Mouse (Mus musculus) forelimb bud, embryonic 11.5 days (tissue): ENCODE results near the gene Kcnip4.

Experiments used
- DNase-seq: peaks from one replicate; pipeline ENCODE4 v3.0.0-alpha.2; 2012; ENCODE audit warnings: low read depth, low spot score

The Kcnip4 gene

GRCm38 (mm10) chr5:49356381-49356780 is 168.3 kb downstream of the Kcnip4 start:
- DNase-seq, result no peak

GRCm38 (mm10) chr5:49352061-49352460 is 172.6 kb downstream of the Kcnip4 start:
- no peak for DNase-seq

GRCm38 (mm10) chr5:49350126-49350909 is 174.4 kb downstream of the Kcnip4 start:
- peak; percentile 66 for DNase-seq

- no peak for DNase-seq
Observed at GRCm38 (mm10) chr5:49349541-49349940, 175.2 kb downstream of the Kcnip4 start.

GRCm38 (mm10) chr5:49348511-49348910 is 176.2 kb downstream of the Kcnip4 start:
- DNase-seq, result no peak

GRCm38 (mm10) chr5:49344606-49345005 is 180.1 kb downstream of the Kcnip4 start:
- no peak for DNase-seq

- DNase-seq, result no peak
Observed at GRCm38 (mm10) chr5:49337164-49337563, 187.5 kb downstream of the Kcnip4 start.

GRCm38 (mm10) chr5:49333063-49333462 is 191.6 kb downstream of the Kcnip4 start:
- peak; percentile 46 for DNase-seq

GRCm38 (mm10) chr5:49329023-49329422 is 195.7 kb downstream of the Kcnip4 start:
- DNase-seq, result no peak

GRCm38 (mm10) chr5:49318661-49319060 is 206.0 kb downstream of the Kcnip4 start:
- DNase-seq, result no peak

- DNase-seq, result peak; percentile 35
Observed at GRCm38 (mm10) chr5:49317869-49318268, 206.8 kb downstream of the Kcnip4 start.

- no peak for DNase-seq
Observed at GRCm38 (mm10) chr5:49306796-49307195, 217.9 kb downstream of the Kcnip4 start.

- DNase-seq, result no peak
Observed at GRCm38 (mm10) chr5:49305321-49305720, 219.4 kb downstream of the Kcnip4 start.

- no peak for DNase-seq
Observed at GRCm38 (mm10) chr5:49298654-49299053, 226.1 kb downstream of the Kcnip4 start.

- DNase-seq, result no peak
Observed at GRCm38 (mm10) chr5:49292421-49292820, 232.3 kb downstream of the Kcnip4 start.

- no peak for DNase-seq
Observed at GRCm38 (mm10) chr5:49291801-49292200, 232.9 kb downstream of the Kcnip4 start.

GRCm38 (mm10) chr5:49285455-49286135 is 239.1 kb downstream of the Kcnip4 start:
- peak; percentile 1 for DNase-seq

GRCm38 (mm10) chr5:49284776-49285175 is 239.9 kb downstream of the Kcnip4 start:
- DNase-seq, result no peak

GRCm38 (mm10) chr5:49283403-49283802 is 241.3 kb downstream of the Kcnip4 start:
- DNase-seq, result no peak

GRCm38 (mm10) chr5:49271864-49272263 is 252.8 kb downstream of the Kcnip4 start:
- DNase-seq, result no peak

- DNase-seq, result no peak
Observed at GRCm38 (mm10) chr5:49268807-49269206, 255.9 kb downstream of the Kcnip4 start.

- DNase-seq, result no peak
Observed at GRCm38 (mm10) chr5:49259356-49259755, 265.4 kb downstream of the Kcnip4 start.

- DNase-seq, result no peak
Observed at GRCm38 (mm10) chr5:49256850-49257249, 267.9 kb downstream of the Kcnip4 start.
